Mouse (Mus musculus): ENCODE measurements around the gene Heca. TPM values are rescaled to one million over a fixed set of nuclear protein-coding genes. Genes with fewer than 3 reads are reported as not detected.
"Not testable (repeated sequence)": the region's sequence is repeated elsewhere in the genome, so short reads cannot be mapped to it uniquely, and the experiment has no call there.

The Heca gene
- polyA plus RNA-seq, 1 experiment from 2014 or later = 4.6 TPM

DNA sequence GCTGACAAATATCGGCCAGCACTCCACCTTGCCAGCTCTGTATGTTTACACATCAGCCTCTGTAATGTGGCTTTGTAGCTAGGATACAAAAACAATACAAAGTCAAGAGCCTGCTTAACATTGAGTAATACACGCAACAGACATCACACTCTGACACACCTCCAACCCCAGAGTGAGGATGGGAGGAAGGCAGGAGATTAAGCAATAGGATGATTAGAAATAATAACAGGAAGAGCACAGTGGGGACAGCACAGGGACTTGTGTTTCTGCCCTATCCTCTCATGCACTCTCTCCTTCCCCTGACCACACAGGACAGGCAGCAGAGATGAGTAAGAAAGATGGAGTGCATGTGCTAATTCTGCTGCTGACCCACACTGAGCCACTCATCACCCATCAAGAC lies 28.8 kb downstream of the Heca start:
- no peaks in the 10 kb centered on the region for H3K27me3 ChIP-seq (ENCODE audit: control insufficient read depth, insufficient read depth, low read length)
- no peak for ATAC-seq (ENCODE audit: insufficient read depth, low FRiP score)
- H3K9me3 ChIP-seq (replicated peaks; ENCODE audit: control insufficient read depth, low read length) = no peaks in the 10 kb centered on the region
- peaks cover 8% of the 10 kb centered on the region; the same call in 1 of the 2 replicates for H3K36me3 ChIP-seq (ENCODE audit: control insufficient read depth, insufficient read depth, low read length)
- no peak overlapping the region for H3K27ac ChIP-seq (ENCODE audit: low read length)
- H3K4me3 ChIP-seq (replicated peaks; ENCODE audit: low read length) = no peak overlapping the region
- WGBS = 56% methylated on average over 2 of the region's 2 CpGs
- H3K9ac ChIP-seq (ENCODE audit: low read length) = no peak overlapping the region
- H3K4me1 ChIP-seq (ENCODE audit: control insufficient read depth, insufficient read depth, low read length) = peaks cover 5% of the 10 kb centered on the region; the same call in 1 of the 2 replicates
- no peak overlapping the region for H3K4me2 ChIP-seq (ENCODE audit: low read depth, low read length)

DNA sequence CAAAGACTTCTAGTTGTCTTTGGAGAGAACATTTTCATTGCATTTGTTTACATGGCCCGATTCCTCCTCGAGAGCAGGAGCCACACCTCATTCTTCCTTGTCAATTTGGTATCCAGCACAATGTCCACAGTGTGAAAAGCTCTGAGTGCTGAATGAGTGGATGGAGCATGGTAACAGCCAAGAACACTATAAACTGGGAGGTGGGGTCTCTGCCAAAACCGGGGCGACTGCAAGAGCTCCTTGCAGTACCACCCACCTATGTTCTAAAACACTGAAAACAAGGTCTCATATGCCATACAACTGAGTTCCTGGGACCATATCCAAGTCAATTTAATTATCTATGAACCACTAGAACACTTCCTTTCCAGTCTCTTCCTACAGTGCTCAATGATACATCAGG lies 39.1 kb downstream of the Heca start:
- H3K27ac ChIP-seq (ENCODE audit: low read length) = no peak overlapping the region
- WGBS = 58% methylated on average over 4 of the region's 4 CpGs
- no peak for ATAC-seq (ENCODE audit: insufficient read depth, low FRiP score)

DNA sequence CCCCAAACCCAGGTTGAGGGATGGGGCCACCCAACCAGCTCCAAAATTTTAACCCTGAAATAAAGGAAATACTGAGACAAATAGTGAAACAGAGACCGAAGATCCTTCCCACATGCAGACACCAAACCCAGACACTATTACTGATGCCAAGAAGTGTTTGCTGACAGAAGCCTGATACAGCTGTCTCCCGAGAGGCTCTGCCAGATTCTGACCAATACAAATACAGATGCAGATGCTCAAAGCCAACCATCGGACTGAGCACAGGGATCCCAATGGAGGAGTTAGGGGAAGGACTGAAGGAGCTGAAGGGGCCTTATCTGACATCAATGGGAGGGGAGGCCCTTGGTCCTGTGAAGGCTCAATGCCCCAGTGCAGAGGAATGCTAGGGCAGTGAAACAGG lies 41.5 kb downstream of the Heca start:
- H3K4me2 ChIP-seq (ENCODE audit: low read depth, low read length); H3K9me3 ChIP-seq (replicated peaks; ENCODE audit: control insufficient read depth, low read length); H3K36me3 ChIP-seq (ENCODE audit: control insufficient read depth, insufficient read depth, low read length); H3K4me3 ChIP-seq (replicated peaks; ENCODE audit: low read length); H3K27ac ChIP-seq (ENCODE audit: low read length); ATAC-seq (ENCODE audit: insufficient read depth, low FRiP score); H3K9ac ChIP-seq (ENCODE audit: low read length); H3K27me3 ChIP-seq (ENCODE audit: control insufficient read depth, insufficient read depth, low read length); H3K4me1 ChIP-seq (ENCODE audit: control insufficient read depth, insufficient read depth, low read length): not testable (repeated sequence)
- WGBS = 67% methylated on average over 3 of the region's 3 CpGs

More for the DNA sequence above, 39.1 kb downstream of the Heca start:
- Histone ChIP-seq H3K36me3 (ENCODE audit: control insufficient read depth, insufficient read depth, low read length) (0 out of 2 replicates have a peak, but pooled peaks cover 6% of the 10 kb centered on the region), H3K9me3 (replicated peaks; ENCODE audit: control insufficient read depth, low read length) (no peaks in the 10 kb centered on the region), H3K27me3 (ENCODE audit: control insufficient read depth, insufficient read depth, low read length) (no peaks in the 10 kb centered on the region), H3K4me1 (ENCODE audit: control insufficient read depth, insufficient read depth, low read length) (no peaks in the 10 kb centered on the region), H3K4me2 (ENCODE audit: low read depth, low read length) (no peak overlapping the region), H3K4me3 (replicated peaks; ENCODE audit: low read length) (no peak overlapping the region), H3K9ac (ENCODE audit: low read length) (no peak overlapping the region)

DNA sequence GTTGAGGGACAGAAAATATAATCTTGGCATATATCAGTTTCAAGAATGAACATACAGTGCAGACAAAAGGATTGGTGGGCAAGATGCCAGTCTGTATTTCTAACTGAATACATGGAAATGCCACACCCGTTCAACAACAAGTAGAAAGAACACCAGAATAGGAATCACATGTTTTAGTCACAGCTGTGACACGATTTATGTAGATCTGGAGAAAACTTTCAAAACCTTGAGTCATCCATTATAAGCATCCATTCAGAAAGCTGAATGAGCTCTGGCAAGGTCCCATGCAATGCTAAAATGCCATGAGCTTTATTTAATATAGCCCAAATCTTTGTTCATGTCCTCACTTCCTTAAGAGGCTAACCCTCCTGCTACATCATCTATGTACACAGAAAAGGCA lies 44.4 kb downstream of the Heca start:
- Histone ChIP-seq H3K4me1 (ENCODE audit: control insufficient read depth, insufficient read depth, low read length) (no peaks in the 10 kb centered on the region), H3K27ac (ENCODE audit: low read length) (no peak overlapping the region), H3K4me3 (replicated peaks; ENCODE audit: low read length) (no peak overlapping the region), H3K9me3 (replicated peaks; ENCODE audit: control insufficient read depth, low read length) (no peaks in the 10 kb centered on the region), H3K36me3 (ENCODE audit: control insufficient read depth, insufficient read depth, low read length) (peaks cover 13% of the 10 kb centered on the region; the same call in 1 of the 2 replicates), H3K4me2 (ENCODE audit: low read depth, low read length) (no peak overlapping the region), H3K9ac (ENCODE audit: low read length) (no peak overlapping the region), H3K27me3 (ENCODE audit: control insufficient read depth, insufficient read depth, low read length) (no peaks in the 10 kb centered on the region)
- no peak for ATAC-seq (ENCODE audit: insufficient read depth, low FRiP score)
- 79% methylated on average over 2 of the region's 2 CpGs for WGBS

DNA sequence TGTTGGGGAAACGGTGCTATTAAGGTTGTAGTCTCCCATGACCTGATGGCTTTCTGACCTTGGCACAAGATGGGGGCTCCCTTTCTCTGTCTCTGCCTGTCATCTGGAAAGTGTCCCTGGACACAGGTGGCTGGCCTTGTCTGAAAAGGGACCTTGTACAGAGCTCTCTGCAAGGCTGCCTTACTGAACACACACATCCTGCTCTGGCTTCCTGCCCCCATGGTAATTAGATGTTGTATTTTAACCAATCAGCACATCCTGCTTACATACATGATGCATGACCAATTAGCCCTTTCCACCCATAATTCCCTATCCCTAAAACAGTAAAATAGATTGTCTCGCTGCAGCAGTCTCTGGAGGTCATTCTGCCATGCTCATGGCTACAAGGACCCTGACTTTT lies 67.1 kb downstream of the Heca start:
- WGBS = 59% methylated on average over 2 of the region's 2 CpGs
- H3K27ac ChIP-seq (ENCODE audit: low read length) = no peak overlapping the region
- no peak overlapping the region for H3K4me2 ChIP-seq (ENCODE audit: low read depth, low read length)
- no peaks in the 10 kb centered on the region for H3K36me3 ChIP-seq (ENCODE audit: control insufficient read depth, insufficient read depth, low read length)
- no peaks in the 10 kb centered on the region for H3K27me3 ChIP-seq (ENCODE audit: control insufficient read depth, insufficient read depth, low read length)
- H3K4me1 ChIP-seq (ENCODE audit: control insufficient read depth, insufficient read depth, low read length) = no peaks in the 10 kb centered on the region
- no peak overlapping the region for H3K9ac ChIP-seq (ENCODE audit: low read length)
- ATAC-seq (ENCODE audit: insufficient read depth, low FRiP score) = no peak
- H3K9me3 ChIP-seq (replicated peaks; ENCODE audit: control insufficient read depth, low read length) = no peaks in the 10 kb centered on the region
- no peak overlapping the region for H3K4me3 ChIP-seq (replicated peaks; ENCODE audit: low read length)

- no peaks in the 10 kb centered on the region for H3K27me3 ChIP-seq (ENCODE audit: control insufficient read depth, insufficient read depth, low read length)
- no peaks in the 10 kb centered on the region for H3K4me1 ChIP-seq (ENCODE audit: control insufficient read depth, insufficient read depth, low read length)
- H3K4me3 ChIP-seq (replicated peaks; ENCODE audit: low read length) = no peak overlapping the region
- H3K4me2 ChIP-seq (ENCODE audit: low read depth, low read length) = no peak overlapping the region
- 85% methylated on average over 3 of the region's 3 CpGs for WGBS
- H3K36me3 ChIP-seq (ENCODE audit: control insufficient read depth, insufficient read depth, low read length) = no peaks in the 10 kb centered on the region
- no peak overlapping the region for H3K9ac ChIP-seq (ENCODE audit: low read length)
- no peak for ATAC-seq (ENCODE audit: insufficient read depth, low FRiP score)
- no peaks in the 10 kb centered on the region for H3K9me3 ChIP-seq (replicated peaks; ENCODE audit: control insufficient read depth, low read length)
- H3K27ac ChIP-seq (ENCODE audit: low read length) = no peak overlapping the region
These were observed 67.8 kb downstream of the Heca start for GRCm38 (mm10) chr10:17880038-17880437.

DNA sequence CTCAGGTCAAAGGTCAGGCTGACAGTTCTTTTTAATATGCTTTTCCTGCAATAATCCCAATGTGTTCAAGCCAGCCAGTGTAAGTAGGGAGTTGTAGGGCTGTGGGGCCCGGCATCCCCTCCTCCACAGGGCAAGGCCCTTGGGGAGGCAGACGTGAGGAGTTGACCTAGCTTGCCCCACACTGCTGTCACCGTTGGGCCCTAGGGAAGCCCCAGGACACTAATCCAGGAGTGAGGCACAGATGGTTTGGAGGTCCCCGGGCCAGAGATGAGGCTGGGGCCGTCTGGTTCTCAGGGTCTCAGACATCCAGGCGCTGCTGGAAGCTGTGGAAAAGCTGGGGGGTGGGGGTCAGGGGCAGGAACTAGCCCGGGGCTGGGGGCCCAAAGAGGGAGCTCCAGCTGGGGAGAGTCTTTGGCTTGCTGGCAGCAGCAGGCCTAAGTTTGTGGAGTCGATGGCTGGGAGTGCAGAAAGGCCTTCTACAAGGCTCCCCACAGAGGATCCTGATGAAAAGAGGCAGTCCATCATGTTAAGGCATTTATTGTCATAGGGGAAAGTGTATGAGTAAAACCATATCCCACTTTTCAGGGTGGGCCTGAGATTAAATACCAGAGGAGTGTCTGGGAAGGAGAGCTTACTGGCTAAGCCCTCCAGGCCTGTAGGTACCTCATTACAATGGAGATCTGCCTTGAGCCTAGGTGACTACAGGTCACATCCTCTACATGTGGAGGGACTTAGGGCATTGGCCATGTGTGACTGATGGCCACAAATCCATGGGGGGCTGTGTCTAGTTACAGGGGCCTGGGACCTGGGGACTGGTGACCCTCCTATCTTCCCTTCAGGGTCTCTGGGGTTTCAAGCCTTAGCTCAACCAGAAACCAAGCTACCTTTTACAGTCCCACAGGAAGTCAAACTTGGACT lies 69.6 kb downstream of the Heca start:
- WGBS = 48% methylated on average over 8 of the region's 8 CpGs
- no peak overlapping the region for H3K4me3 ChIP-seq (replicated peaks; ENCODE audit: low read length)
- no peak overlapping the region for H3K27ac ChIP-seq (ENCODE audit: low read length)
- no peak for ATAC-seq (ENCODE audit: insufficient read depth, low FRiP score)
- H3K27me3 ChIP-seq (ENCODE audit: control insufficient read depth, insufficient read depth, low read length) = no peaks in the 10 kb centered on the region
- no peaks in the 10 kb centered on the region for H3K9me3 ChIP-seq (replicated peaks; ENCODE audit: control insufficient read depth, low read length)
- H3K4me2 ChIP-seq (ENCODE audit: low read depth, low read length) = no peak overlapping the region
- no peaks in the 10 kb centered on the region for H3K36me3 ChIP-seq (ENCODE audit: control insufficient read depth, insufficient read depth, low read length)
- no peak overlapping the region for H3K9ac ChIP-seq (ENCODE audit: low read length)
- H3K4me1 ChIP-seq (ENCODE audit: control insufficient read depth, insufficient read depth, low read length) = no peaks in the 10 kb centered on the region

GRCm38 (mm10) chr10:17869822-17870662 lies 77.8 kb downstream of the Heca start:
- H3K9me3 ChIP-seq (replicated peaks; ENCODE audit: control insufficient read depth, low read length) = no peaks in the 10 kb centered on the region
- no peak overlapping the region for H3K4me2 ChIP-seq (ENCODE audit: low read depth, low read length)
- no peak overlapping the region for H3K4me3 ChIP-seq (replicated peaks; ENCODE audit: low read length)
- 0 out of 2 replicates have a peak overlapping the region, but pooled peaks have one; percentile 16 for H3K9ac ChIP-seq (ENCODE audit: low read length)
- no peaks in the 10 kb centered on the region; the same call in 1 of the 2 replicates for H3K4me1 ChIP-seq (ENCODE audit: control insufficient read depth, insufficient read depth, low read length)
- WGBS = 34% methylated on average over 5 of the region's 5 CpGs
- H3K27me3 ChIP-seq (ENCODE audit: control insufficient read depth, insufficient read depth, low read length) = no peaks in the 10 kb centered on the region
- H3K36me3 ChIP-seq (ENCODE audit: control insufficient read depth, insufficient read depth, low read length) = no peaks in the 10 kb centered on the region
- ATAC-seq (ENCODE audit: insufficient read depth, low FRiP score) = peak; percentile 86; the same call in 1 of the 2 replicates
- H3K27ac ChIP-seq (ENCODE audit: low read length) = no peak overlapping the region
